In the genomic region with DNA sequence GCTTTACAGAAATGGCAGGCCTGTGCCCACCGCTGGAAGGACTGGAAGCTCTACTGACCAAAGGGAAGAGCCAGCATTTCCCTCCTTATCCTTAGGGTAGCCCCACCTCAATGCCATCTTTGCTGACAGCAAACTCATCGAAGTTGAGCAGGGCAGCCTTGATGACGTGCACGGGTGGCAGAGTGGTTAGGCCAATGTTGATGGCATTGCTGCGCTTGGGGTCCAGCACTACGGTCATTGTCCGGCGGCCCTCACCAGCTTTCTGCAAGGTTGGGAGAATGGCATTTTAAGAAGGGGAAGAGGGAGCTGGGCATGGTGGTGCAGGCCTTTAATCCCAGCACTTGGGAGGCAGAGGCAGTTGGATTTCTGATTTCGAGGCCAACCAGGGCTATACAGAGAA, we compare ENCODE assay signal across 22 mouse cellular contexts. TPM values are rescaled to one million over a fixed set of nuclear protein-coding genes. Genes with fewer than 3 reads are reported as not detected.
"Had no signal": no experiment of that assay in that cellular context is flagged by ENCODE, and none has a peak within 500 bp of the region (broad histone marks: within the 10 kb centered on the region; RNA-seq: fewer than 3 reads in every experiment).

No protein-coding gene starts in this region.

- DNase-seq: kidney, adult 11 months; kidney, adult 8-10 months; kidney, postnatal 36 days; layer of hippocampus, postnatal 36 days; liver; lung, postnatal 10 days; lung, postnatal 36 days; retina, postnatal 1 day; right cerebral cortex, postnatal 25 days; thymus, adult 2 months; thymus, postnatal 14 days; thymus, postnatal 4 days had no signal

- H3K27ac ChIP-seq: kidney, embryonic 15.5 days; left cerebral cortex, adult 2 months; limb, embryonic 10.5 days; limb, embryonic 13.5 days; liver, embryonic 15.5 days; midbrain, embryonic 10.5 days; midbrain, embryonic 13.5 days had no signal

- H3K4me3 ChIP-seq: kidney, embryonic 15.5 days; left cerebral cortex, adult 2 months; limb, embryonic 10.5 days; limb, embryonic 13.5 days; liver, embryonic 12.5 days; liver, embryonic 15.5 days; midbrain, embryonic 10.5 days; midbrain, embryonic 13.5 days had no signal

- H3K9ac ChIP-seq: kidney, embryonic 15.5 days; limb, embryonic 13.5 days; liver, embryonic 12.5 days; liver, embryonic 15.5 days; midbrain, embryonic 13.5 days had no signal

- H3K27me3 ChIP-seq: kidney, embryonic 15.5 days; limb, embryonic 13.5 days; liver, embryonic 12.5 days; liver, embryonic 15.5 days; midbrain, embryonic 13.5 days had no signal

- H3K4me2 ChIP-seq: kidney, embryonic 15.5 days; limb, embryonic 13.5 days; liver, embryonic 12.5 days; liver, embryonic 15.5 days; midbrain, embryonic 13.5 days had no signal

- ATAC-seq: liver, embryonic 12.5 days; midbrain, embryonic 13.5 days; midbrain, embryonic 16.5 days had no signal

- H3K9me3 ChIP-seq: kidney, embryonic 15.5 days; limb, embryonic 10.5 days; limb, embryonic 13.5 days; liver, embryonic 12.5 days; liver, embryonic 15.5 days; midbrain, embryonic 10.5 days; midbrain, embryonic 13.5 days had no signal

RNA-seq across cellular contexts. Expression of gene Slc9a5, which starts 16.7 kb away (rescaled TPM):
- total RNA-seq: monocyte, adult 5-6 weeks had no signal
